Mouse (Mus musculus): ENCODE data around the gene Hrg.
"Not testable (repeated sequence)": the region's sequence is repeated elsewhere in the genome, so short reads cannot be mapped to it uniquely, and the experiment has no call there.

Gene Hrg

DNA sequence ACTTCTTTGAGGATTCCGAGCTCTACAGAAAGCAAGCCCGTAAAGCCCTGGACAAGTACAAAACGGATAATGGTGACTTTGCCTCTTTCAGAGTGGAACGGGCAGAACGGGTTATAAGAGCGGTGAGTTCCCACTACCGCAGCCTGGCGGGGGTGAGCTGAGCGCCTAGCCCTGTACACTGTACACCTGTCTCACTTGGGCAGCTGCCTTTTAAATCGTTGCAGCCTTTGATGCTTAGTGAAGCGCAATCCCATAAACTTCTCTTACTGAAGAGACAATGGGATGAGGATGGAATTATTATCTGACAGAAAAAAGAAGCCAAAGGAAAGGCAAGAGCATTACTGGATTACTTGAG is 5.2 kb downstream of the Hrg start:
- no peak for DNase-seq (ENCODE audit: low spot score in 2 of 2)

DNA sequence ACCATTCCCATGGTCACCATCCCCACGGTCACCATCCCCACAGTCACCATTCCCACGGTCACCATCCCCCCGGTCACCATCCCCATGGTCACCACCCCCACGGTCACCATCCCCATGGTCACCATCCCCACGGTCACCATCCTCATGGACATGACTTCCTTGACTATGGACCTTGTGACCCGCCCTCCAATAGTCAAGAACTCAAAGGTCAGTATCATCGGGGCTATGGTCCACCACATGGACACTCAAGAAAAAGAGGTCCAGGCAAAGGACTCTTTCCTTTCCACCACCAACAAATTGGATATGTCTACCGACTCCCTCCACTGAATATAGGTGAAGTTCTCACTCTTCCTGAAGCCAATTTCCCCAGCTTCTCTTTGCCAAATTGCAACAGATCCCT is 10.2 kb downstream of the Hrg start:
- DNase-seq (ENCODE audit: low spot score in 2 of 2) = no peak

DNA sequence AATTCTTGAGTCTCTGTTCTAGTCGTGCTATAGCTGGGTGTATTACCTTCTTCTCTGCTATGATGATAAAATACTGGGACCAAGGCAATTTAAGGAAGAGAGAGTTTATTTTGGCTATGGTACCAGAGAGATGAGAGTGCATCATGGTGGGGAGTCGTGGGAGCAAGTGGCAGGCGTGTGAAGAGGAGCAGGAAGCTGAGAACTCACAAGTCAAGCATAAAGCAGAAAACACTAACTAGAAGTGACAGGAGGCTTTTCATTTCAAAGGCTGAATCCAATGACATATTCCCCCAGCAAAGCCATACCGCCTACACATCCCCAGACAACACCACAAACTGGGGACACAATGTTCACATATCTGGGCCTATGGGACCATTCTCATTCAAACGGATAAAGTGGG is 11.4 kb downstream of the Hrg start:
- DNase-seq (ENCODE audit: low spot score in 2 of 2) = no peak

DNA sequence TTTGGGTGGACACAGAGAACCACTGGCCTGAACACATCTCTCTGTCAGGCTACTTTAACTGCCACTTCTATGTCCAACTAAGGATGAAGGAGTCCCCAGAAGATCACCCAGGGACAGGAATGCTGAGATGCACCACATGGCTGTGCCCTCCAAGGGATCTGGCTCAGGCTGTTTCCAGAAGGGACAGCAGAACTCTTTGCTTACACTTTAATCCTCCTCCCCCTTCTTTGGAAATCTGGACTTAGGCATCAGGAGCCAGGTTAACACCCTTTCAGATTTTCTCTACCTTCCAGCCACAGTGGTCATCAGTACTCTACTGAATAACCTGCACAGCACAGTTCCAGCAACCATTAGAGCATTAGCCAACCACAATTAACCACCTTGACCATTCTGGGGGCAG is 12.4 kb downstream of the Hrg start:
- DNase-seq (ENCODE audit: low spot score in 2 of 2) = no peak

DNA sequence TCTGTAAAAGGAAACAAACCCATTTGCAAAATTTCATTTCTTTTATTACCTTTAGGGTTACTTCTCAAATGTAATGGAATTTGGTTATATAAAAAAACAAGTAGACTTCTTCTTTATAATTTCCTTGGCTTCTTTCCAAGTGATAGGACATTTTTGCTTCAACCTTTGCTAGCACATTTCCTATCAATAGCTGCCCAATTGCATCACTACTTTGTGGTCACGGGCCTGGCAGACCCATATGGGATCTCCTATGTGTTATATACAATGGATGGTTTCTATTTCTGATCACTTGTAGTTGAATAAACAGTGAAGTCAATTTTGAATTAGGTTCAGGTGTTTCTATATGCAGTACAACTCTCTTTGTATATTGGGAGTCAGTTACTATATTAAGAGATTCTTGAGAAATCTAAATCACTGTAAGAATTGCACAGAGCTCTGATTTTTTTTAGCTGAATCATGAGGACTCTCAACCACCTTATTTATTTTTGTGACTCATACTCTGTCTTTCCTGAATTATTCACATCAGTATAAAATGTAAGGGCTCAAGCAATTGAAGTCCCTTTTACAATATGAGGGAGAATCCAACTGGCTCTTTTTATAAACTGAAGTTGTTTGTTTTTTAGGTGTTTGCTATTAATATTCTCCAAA is 16.6 kb downstream of the Hrg start:
- no peak for DNase-seq (ENCODE audit: low spot score in 2 of 2)

DNA sequence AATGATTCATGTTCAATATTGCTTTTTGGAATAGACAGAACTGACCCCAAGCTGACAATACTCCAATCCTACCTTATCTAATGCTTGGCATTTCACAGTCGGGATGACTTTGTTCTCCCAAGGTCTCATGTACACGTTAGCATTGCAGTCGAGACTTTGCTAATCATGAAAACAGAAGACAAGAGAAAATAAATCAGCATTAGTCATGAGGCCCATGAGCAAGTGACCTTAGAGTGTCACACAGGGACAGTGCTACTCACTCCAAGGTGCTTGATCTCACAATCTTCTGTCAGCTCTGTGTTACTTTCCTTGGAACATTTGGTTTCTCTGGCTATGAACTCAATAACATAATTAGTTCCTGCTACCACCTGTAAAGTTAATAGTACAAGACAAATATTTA is 46.1 kb downstream of the Hrg start:
- not testable (repeated sequence) for DNase-seq (ENCODE audit: low spot score in 2 of 2)

All from heart, adult 9 months (tissue).